Mouse (Mus musculus): ENCODE results near the gene Cers1.

DNA sequence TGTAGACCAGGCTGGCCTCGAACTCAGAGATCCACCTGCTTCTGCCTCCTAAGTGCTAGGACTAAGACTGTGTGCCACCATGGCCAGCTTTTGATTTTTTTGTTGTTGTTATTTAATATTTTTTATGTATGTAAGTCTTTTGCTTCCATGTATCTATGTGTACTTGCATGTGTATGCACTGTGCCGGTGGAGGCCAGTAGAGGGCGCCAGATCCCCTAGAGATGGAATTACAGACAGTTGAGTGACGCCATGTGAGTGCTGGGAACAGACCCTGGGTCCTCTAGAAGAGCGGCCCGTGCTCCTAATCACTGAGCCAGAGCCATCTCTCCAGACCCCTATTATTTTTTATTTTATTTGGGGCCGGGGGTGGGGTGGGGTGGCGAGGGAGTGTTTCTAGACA lies 28.8 kb upstream of the Cers1 start:
- TF ChIP-seq CTCF (IDR thresholded peaks at IDR 0.05; ENCODE audit: insufficient read depth, low read depth, low read length) (no peak), POLR2A (IDR thresholded peaks at IDR 0.05; ENCODE audit: insufficient read depth, low read depth, low read length) (no peak)
